Mouse (Mus musculus) cerebellum, adult 9-11 months (tissue): ENCODE data around the gene Psmb7.

Experiments
- DNase-seq: peaks from one replicate; pipeline ENCODE4 v3.0.0; 2022

Psmb7 gene

DNA sequence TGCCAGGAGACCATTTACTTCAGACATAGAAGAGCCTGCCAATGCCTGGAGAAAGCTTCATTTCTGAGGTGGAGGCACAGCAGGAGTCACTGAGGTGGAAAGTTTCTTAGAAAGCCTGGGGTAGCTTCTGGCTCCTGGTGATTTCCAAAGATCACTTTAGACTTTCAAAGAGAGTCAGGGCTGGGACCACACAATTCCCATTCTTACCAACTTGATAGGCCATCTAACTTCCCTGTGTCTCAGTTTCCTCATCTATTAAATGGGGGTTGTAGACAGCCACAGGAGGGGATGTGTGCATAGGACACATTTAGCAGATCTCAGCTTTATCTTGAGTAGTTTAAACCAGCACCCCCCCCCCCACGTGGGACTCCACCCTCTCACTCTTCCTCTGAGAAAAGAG is 101.5 kb downstream of the Psmb7 start:
- DNase-seq, result no peak

DNA sequence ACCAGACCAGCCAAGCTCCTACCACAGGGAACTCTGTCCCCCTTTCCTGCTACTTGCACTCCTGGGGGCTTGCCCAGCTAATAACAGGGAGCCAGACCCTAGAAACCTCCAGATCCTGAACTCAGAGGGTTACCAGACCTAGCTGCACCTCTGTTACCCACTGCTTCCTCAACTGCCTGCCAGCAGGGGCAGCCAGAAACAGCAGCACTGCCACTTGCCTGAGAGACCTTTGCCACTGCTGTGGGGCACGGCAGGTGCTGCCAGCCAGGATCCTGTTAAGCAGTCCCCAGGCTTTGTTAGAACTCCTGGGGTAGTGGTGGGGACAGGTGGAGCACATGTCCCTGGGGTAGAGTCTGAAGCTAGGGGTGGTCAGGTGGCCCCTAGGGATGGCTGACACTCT is 102.3 kb downstream of the Psmb7 start:
- DNase-seq, result peak; percentile 49

DNA sequence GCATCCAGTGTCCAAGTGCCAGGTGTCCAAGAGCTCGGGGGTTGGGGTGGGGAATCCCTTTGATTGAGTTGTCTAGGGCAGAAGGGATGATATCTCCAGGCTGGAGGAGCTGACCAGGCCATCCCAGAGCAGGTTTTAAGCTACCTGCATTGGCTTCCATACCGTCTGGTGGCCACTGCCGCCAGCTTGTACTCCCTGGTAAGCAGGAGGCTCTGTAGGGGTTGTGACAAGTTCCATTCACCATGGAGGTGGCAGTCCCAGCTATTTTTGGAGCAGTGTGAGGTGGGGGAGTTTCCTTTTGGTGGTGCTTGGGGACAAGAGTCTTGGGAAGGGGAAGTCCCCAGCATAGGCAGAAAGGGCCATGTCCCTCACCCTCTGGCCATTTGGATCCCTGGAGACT is 102.8 kb downstream of the Psmb7 start:
- DNase-seq, result peak; percentile 82

DNA sequence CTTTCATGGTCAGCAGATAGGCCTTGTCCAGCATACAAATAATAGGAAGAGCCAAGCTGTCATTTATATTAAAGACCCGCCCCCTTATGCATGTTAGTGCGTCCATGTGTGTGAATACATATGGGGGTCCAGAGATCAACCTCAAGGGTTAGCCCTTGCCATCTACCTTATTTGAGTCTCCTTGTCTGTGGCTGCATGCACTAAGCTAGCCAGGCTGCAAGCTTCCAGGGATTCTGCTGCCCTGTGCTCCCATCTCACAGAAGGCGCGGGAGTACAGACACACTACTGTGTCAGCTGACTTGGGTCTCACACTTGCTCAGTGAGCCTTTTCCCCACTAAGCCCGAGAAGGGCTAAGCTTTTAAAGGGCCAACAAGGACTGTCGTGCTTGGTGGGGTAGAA is 103.2 kb downstream of the Psmb7 start:
- DNase-seq, result no peak

DNA sequence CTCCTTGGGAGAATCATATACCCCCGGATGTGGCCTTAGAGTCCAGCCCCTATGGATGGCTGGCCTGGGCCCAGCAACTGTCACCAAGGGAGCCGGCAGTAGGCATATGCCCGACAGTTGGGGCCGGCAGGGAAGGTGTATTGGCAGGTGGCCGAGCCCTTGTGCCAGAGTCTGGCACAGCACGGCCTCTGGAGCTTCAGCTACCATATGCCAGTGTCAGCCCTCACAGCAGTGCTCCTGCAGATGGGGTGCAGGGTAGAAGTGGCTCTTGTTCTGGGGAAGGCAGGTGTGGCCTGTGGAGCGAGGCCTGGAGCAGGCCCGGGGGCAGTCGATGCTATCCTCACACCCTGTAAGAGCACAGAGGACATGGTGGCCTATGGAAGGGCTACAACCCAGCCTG is 104.2 kb downstream of the Psmb7 start:
- peak; percentile 98 for DNase-seq
